Mouse (Mus musculus) liver, embryonic 13.5 days (tissue): ENCODE measurements around the gene Ptpn9. TPM values are rescaled to one million over a fixed set of nuclear protein-coding genes. Genes with fewer than 3 reads are reported as not detected.
"Not testable (repeated sequence)": the region's sequence is repeated elsewhere in the genome, so short reads cannot be mapped to it uniquely, and the experiment has no call there.

Experiments used
- ATAC-seq: fragments of 200-750 bp; cut with Nextera tagmentation; 2 replicates; pipeline ENCODE4 v1.8.0; 2017; ENCODE audit warnings: low read depth, mild to moderate bottlenecking, moderate number of reproducible peaks, moderate library complexity
- DNase-seq: peaks from one replicate; pipeline ENCODE4 v3.0.0; 2022
- H3K27ac ChIP-seq: fragments of 300-500 bp; sonication (generic); 2 replicates; pipeline ENCODE4 v1.5.1; 2015; ENCODE audit warnings: moderate library complexity, mild to moderate bottlenecking, inconsistent platforms
- H3K27me3 ChIP-seq: fragments of 300-500 bp; sonication (generic); 2 replicates; pipeline ENCODE4 v1.6.1; 2015; ENCODE audit warnings: mild to moderate bottlenecking, inconsistent platforms
- H3K36me3 ChIP-seq: fragments of 300-500 bp; sonication (generic); 2 replicates; pipeline ENCODE4 v1.6.1; 2015; ENCODE audit warnings: mild to moderate bottlenecking, inconsistent platforms
- H3K4me1 ChIP-seq: fragments of 300-500 bp; sonication (generic); replicated peaks from 2 replicates; pipeline ENCODE4 v1.6.1; 2015; ENCODE audit warnings: inconsistent platforms
- H3K4me2 ChIP-seq: fragments of 300-500 bp; sonication (generic); 2 replicates; pipeline ENCODE4 v1.6.1; 2015; ENCODE audit warnings: inconsistent platforms, mild to moderate bottlenecking, moderate library complexity
- H3K4me3 ChIP-seq: fragments of 300-500 bp; sonication (generic); replicated peaks from 2 replicates; pipeline ENCODE4 v1.5.1; 2015; ENCODE audit warnings: mild to moderate bottlenecking, inconsistent platforms
- H3K9ac ChIP-seq: fragments of 300-500 bp; sonication (generic); 2 replicates; pipeline ENCODE4 v1.6.1; 2015; ENCODE audit warnings: mild to moderate bottlenecking, inconsistent platforms
- H3K9me3 ChIP-seq: fragments of 300-500 bp; sonication (generic); replicated peaks from 2 replicates; pipeline ENCODE4 v1.6.1; 2016; ENCODE audit warnings: inconsistent platforms
- WGBS: fragments of 180-500 bp; shearing (Covaris S2); methylation state at CpG from one replicate; pipeline ENCODE4 v1.1.7; 2015; ENCODE audit not compliant: insufficient replicate concordance; 5-methylcytosine and 5-hydroxymethylcytosine counted together
- polyA plus RNA-seq: library from polyadenylated mRNA; unstranded; fragments of >200 nt; fragmentation: Nextera tagmentation; extraction: Ambion mirVana; gene quantifications from 2 replicates; pipeline ENCODE4 v1.2.1, GENCODE M21; 2015

Ptpn9 gene
- polyA plus RNA-seq: 3.3 and 3.4 TPM in 2 replicates

DNA sequence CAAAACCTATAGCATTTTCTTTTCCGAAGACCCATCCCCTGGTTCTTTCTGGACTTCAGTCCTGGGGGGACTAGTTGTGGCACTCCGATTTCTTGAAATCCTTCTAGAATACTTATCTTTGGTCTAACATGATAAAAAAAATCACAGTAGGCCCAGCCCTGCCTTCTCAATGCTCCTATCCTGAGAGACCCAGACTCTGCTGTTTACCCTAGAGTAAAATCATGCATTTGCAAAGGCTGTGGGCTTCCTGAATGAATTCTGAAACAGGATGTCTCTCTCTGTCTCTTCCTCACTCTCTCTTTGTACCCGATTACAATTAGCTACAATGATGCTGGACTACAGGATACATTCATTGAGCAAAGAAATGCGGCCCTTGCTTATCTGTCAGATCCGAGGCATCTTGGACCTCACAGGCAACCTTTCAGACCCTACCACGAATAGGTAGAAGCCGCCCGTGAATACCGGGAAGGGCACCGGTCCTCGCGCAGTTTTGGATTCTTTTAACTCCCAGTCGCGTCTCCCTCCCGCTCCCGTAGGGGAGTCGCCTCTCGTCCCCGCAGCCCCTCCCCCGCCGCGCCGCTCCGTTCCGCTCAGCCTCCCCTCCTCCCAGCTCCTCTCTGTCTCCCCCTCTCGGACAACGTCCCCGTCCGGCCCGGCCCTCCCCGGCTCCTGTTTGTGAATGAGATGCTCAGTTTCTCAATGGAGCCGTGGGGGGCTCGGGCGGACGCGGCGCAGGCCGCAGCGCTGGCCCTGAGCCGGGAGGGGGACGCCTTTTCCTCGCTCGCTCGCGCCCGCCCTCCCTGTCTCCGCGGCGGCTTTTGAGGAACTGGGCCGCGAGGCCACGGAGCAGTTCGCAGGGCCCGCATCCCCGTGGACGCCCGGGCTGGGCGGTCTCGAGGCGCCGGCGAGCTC is at the start of gene Ptpn9:
Gene Ptpn9, plus strand, starts transcription at position 638 of the 912 bp plus-strand sequence.
- Histone ChIP-seq H3K4me1 (peaks cover 32% of the 10 kb centered on the region), H3K4me2 (peak within 1 kb of the TSS; percentile 93), H3K4me3 (peak within 1 kb of the TSS; percentile 76), H3K36me3 (no peaks in the 10 kb centered on the region), H3K9me3 (no peaks in the 10 kb centered on the region), H3K27ac (peak within 1 kb of the TSS; percentile 82), H3K9ac (peak within 1 kb of the TSS; percentile 79), H3K27me3 (peaks cover 23% of the 10 kb centered on the region)
- peak; percentile 73 for ATAC-seq
- peak; percentile 66 for DNase-seq
- 3% methylated on average over 62 of the region's 62 CpGs for WGBS

DNA sequence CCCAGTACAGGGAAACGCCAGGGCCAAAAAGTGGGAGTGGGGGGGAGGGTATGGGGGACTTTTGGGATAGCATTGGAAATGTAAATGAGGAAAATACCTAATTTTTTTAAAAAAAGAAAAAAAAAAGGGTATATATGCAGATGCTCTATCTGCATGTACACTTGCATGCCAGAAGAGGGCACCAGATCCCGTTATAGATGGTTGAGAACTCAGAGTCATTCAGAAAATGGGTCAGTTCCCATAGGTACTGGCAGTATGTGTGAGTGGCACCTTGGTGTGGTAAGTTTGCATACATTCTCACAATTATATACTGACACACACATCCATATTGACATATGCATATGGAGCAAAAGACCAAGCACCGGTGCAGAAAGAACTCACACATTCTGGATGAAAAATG is 47.2 kb upstream of the Ptpn9 start:
- DNase-seq: peak; percentile 29
- not testable (repeated sequence) for H3K9ac ChIP-seq, ATAC-seq, H3K36me3 ChIP-seq, H3K27me3 ChIP-seq, H3K9me3 ChIP-seq, H3K4me3 ChIP-seq, H3K4me2 ChIP-seq, H3K27ac ChIP-seq
- 16% methylated on average over 3 of the region's 3 CpGs for WGBS
- H3K4me1 ChIP-seq: peaks cover 17% of the 10 kb centered on the region

GRCm38 (mm10) chr9:56948699-56949098 is 46.0 kb upstream of the Ptpn9 start:
- not testable (repeated sequence) for ATAC-seq, H3K27ac ChIP-seq

DNA sequence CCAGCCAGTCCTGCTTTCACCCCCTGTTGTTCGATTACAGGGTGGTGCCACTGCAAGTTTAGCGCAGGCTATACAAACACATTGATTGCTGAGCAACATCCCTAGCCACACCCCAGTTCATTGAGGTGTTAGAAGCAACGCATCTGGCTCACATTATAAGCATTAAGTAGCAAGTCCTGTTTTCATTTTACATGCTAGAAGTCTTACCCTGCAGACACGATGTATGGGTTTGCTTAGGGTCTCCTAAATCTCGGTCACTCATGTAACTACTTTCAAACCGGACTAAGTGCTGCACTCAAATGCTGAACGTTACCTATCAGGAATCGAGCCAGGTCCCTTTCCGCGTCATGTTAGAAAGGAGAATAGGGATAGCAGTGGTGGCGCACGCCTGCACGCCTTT is 45.0 kb upstream of the Ptpn9 start:
- ATAC-seq: no peak

More at GRCm38 (mm10) chr9:56948699-56949098, 46.0 kb upstream of the Ptpn9 start:
- H3K4me2 ChIP-seq, H3K9me3 ChIP-seq, H3K4me3 ChIP-seq, H3K9ac ChIP-seq, H3K36me3 ChIP-seq, DNase-seq, H3K27me3 ChIP-seq: not testable (repeated sequence)
- WGBS: 50% methylated on average over 5 of the region's 5 CpGs
- peaks cover 17% of the 10 kb centered on the region for H3K4me1 ChIP-seq

DNA sequence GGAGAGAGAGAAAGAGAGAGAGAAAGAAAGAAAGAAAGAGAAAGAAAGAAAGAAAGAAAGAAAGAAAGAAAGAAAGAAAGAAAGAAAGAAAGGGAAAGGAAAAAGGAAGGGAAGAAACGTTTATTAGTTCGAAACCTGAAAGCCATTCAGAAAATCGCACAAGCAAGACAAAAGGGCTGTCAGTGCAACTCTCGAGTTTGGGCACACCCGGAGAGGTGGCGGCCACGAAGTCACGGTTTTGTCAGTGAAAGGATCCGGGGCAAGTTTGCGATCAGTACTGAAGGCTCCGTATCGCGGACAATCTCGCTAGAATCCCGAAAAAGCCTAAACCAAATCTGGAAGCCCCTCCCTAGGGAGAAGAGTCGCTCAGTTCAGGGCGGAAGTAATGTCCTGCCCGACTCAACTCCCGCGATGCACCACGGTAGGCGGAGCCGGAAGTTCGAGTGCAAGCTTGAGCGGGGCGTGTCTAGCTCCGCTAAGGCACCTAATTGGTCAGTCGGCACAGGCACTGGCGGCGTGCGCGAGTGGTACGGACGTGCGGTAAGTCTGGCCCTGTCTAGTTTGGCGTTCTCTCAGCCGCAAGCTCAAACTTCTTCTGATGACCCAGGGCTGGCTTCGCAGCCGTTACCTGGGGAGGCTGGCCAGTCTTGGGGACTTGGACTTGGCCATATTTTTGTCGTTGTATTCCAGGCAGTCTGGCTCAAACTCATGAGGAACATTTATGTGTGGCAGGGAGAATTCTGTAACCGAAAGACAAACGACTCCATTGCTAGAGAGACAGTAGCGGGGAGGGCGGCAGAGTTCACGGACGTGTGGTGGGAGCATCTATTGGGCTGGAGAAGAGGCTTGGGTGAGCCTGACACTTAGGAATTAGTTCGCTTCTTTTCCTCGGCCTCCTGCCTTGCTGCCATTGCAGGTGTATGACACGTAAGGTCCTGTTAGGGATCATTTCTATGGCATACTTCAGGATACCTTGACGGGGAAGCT is 44.0 kb upstream of the Ptpn9 start, which contains the start of gene Snupn:
Gene Snupn, plus strand, starts transcription at position 465 of the 987 bp plus-strand sequence.
- no peaks in the 10 kb centered on the region for H3K9me3 ChIP-seq
- ATAC-seq (peak; percentile 100), DNase-seq (peak; percentile 97)
- peak within 1 kb of the TSS; percentile 72 for H3K4me3 ChIP-seq
- no peaks in the 10 kb centered on the region for H3K27me3 ChIP-seq
- H3K36me3 ChIP-seq: 0 out of 2 replicates have a peak, but pooled peaks cover 1% of the 10 kb centered on the region
- under 1% methylated on average over 50 of the region's 50 CpGs for WGBS
- H3K9ac ChIP-seq: peak within 1 kb of the TSS; percentile 81
- H3K4me2 ChIP-seq: peak within 1 kb of the TSS; percentile 87
- peaks cover 17% of the 10 kb centered on the region for H3K4me1 ChIP-seq
- H3K27ac ChIP-seq: peak within 1 kb of the TSS; percentile 83

More for the DNA sequence above, 45.0 kb upstream of the Ptpn9 start:
- Histone ChIP-seq H3K36me3 (no peaks in the 10 kb centered on the region), H3K27ac (peak overlapping the region; percentile 29), H3K9ac (peak overlapping the region; percentile 67), H3K27me3 (no peaks in the 10 kb centered on the region), H3K9me3 (no peaks in the 10 kb centered on the region), H3K4me3 (peak overlapping the region; percentile 72), H3K4me2 (peak overlapping the region; percentile 87), H3K4me1 (peaks cover 17% of the 10 kb centered on the region)
- 14% methylated on average over 13 of the region's 13 CpGs for WGBS
- no peak for DNase-seq

GRCm38 (mm10) chr9:56953562-56953961 is 41.2 kb upstream of the Ptpn9 start:
- Histone ChIP-seq H3K27me3 (no peaks in the 10 kb centered on the region), H3K9ac (no peak overlapping the region), H3K9me3 (no peaks in the 10 kb centered on the region), H3K36me3 (0 out of 2 replicates have a peak, but pooled peaks cover 4% of the 10 kb centered on the region), H3K4me2 (no peak overlapping the region), H3K4me3 (no peak overlapping the region), H3K27ac (no peak overlapping the region), H3K4me1 (peaks cover 17% of the 10 kb centered on the region)
- no peak for DNase-seq
- 88% methylated on average over 1 of the region's 1 CpGs for WGBS
- ATAC-seq: no peak

- Histone ChIP-seq H3K4me1 (peaks cover 1% of the 10 kb centered on the region; the same call in 1 of the 2 replicates), H3K9ac (no peak overlapping the region), H3K27me3 (no peaks in the 10 kb centered on the region), H3K36me3 (peaks cover 17% of the 10 kb centered on the region), H3K9me3 (no peaks in the 10 kb centered on the region), H3K27ac (no peak overlapping the region), H3K4me2 (no peak overlapping the region), H3K4me3 (no peak overlapping the region)
- ATAC-seq (no peak), DNase-seq (no peak)
- WGBS: 69% methylated on average over 7 of the region's 7 CpGs
Observed at GRCm38 (mm10) chr9:56956966-56957675, 37.6 kb upstream of the Ptpn9 start.

GRCm38 (mm10) chr9:56958689-56959088 is 36.0 kb upstream of the Ptpn9 start:
- Histone ChIP-seq H3K4me1 (no peaks in the 10 kb centered on the region), H3K27me3 (no peaks in the 10 kb centered on the region), H3K36me3 (peaks cover 24% of the 10 kb centered on the region), H3K4me3 (no peak overlapping the region), H3K27ac (no peak overlapping the region), H3K9me3 (no peaks in the 10 kb centered on the region), H3K9ac (no peak overlapping the region), H3K4me2 (no peak overlapping the region)
- no peak for ATAC-seq
- WGBS: 63% methylated on average over 2 of the region's 2 CpGs
- no peak for DNase-seq

- no peak for DNase-seq
- Histone ChIP-seq H3K27me3 (no peaks in the 10 kb centered on the region), H3K4me2 (no peak overlapping the region), H3K4me3 (no peak overlapping the region), H3K27ac (no peak overlapping the region), H3K9ac (no peak overlapping the region), H3K4me1 (no peaks in the 10 kb centered on the region), H3K36me3 (peaks cover 25% of the 10 kb centered on the region), H3K9me3 (no peaks in the 10 kb centered on the region)
- no peak for ATAC-seq
- WGBS: 83% methylated on average over 3 of the region's 3 CpGs
Observed at GRCm38 (mm10) chr9:56961591-56961990, 33.1 kb upstream of the Ptpn9 start.

- ATAC-seq: no peak
- H3K4me1 ChIP-seq: peaks cover 7% of the 10 kb centered on the region; the same call in 1 of the 2 replicates
- 0 out of 2 replicates have a peak, but pooled peaks cover 8% of the 10 kb centered on the region for H3K36me3 ChIP-seq
- H3K9me3 ChIP-seq: no peaks in the 10 kb centered on the region
- no peak overlapping the region for H3K4me2 ChIP-seq
- H3K27ac ChIP-seq: no peak overlapping the region
- H3K4me3 ChIP-seq: no peak overlapping the region
- H3K27me3 ChIP-seq: no peaks in the 10 kb centered on the region
- WGBS: 21% methylated on average over 2 of the region's 2 CpGs
- DNase-seq: no peak
- H3K9ac ChIP-seq: no peak overlapping the region
Observed at GRCm38 (mm10) chr9:56970158-56970557, 24.6 kb upstream of the Ptpn9 start.
